Mouse (Mus musculus): ENCODE measurements at regions not wholly inside any gene's neighbourhood (a gene's known extent, or its start where the extent isn't known, plus 50 kb on each side); places are given as distances from the start of the nearest gene placed in this dataset.

DNA sequence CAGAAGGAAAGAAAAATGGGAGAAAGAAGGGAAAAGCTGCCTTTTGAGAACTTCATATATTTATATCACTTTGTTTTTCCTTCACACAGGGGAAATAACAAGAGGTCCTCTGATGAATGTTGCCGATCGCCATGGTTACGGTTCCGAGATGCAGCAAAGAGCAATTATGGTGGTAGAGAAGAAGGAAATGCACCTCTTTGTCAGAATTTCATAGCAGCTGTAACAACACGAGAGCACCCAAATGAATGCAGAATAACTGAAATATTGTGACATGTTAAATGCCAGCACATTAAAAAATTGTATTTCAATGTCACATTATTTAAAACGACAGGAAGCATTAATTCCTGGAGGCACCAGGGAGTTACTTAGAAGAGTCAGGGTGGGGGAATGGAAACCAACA, 279.4 kb downstream of the Mctp2 start:
- intact Hi-C loops (cut with DNase I; ENCODE audit: low total_unique reads): no loop called here
- DNase-seq: no peak

DNA sequence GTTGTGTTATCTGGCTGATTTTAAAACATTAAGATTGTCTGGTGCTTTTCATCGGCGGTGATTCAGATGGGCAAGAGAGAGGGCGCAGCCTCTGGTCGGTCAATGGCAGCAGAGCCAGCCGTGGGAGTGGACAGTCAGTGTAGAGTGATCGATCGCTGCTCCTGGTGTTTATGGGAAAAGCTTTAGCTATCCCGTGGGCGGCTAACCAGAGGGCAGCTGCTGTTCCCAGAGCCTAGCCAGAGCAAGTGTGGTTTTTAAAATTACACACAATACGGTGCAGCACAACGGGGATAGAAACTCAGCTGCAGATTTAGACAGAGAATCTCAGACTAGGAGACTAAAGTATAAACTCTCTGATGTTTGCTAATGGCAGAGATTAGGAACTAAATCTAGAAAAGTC, 297.3 kb downstream of the Mctp2 start:
- intact Hi-C loops (cut with DNase I; ENCODE audit: low total_unique reads): no loop called here
- DNase-seq: no peak

DNA sequence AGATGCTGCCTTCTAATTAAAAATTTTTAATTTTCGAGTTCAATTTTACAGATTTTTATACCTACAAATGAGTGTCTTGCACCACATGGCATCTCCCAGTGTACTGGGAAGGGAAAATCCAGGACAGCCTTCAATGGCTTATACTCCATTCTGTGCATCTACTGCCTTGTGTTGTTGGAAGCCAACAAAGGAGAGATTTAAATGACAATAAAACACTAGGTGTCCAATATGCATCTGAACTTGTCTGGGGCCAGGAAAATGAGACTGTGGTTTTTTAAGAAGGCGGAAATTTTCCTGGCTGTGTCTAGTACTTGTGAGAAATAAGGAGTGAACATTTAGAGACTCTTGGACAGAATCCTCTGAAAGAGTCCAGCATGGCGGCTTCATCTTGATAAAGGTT, 302.1 kb downstream of the Mctp2 start:
- intact Hi-C loops (cut with DNase I; ENCODE audit: low total_unique reads): no loop called here
- no peak for DNase-seq

DNA sequence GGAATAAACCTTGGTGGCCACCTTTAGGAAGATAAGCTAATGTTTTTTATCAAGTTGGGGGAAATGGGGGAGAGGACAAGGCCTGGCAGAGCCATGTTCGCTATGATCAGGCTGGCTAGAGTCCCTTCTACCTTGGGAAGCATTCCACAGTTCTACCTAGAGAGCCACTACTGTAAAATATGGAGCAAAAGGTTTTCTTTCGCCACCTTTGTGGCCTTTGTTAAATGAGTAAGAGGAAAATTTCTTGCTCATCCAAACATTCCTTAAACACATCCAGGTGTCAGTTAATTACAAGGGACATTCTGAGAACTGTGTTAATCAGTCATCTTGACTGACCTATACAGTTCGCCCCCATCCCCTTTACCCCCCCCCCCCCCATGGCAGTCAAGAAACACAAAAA, 313.9 kb downstream of the Mctp2 start:
- DNase-seq: no peak
- intact Hi-C loops (cut with DNase I; ENCODE audit: low total_unique reads): no loop called here

DNA sequence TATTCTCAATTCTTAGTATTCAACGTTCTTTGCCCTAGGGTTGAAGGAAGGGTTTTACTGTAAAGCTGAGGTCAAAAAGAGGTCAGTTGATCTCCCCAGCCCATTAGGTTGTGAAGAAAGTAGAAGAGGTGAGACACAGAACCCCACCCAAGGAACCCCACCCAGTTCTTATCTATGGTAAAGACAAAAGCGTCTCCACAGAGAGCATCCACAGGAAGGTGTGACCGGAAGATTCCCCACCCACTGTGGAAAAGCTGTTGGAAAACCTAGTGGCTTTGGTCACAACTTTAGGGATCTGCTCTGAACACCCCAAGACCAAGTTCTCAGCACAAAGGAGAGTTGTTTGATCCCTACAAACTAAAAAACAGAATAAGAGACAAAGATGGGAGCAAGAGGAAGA, 314.6 kb downstream of the Mctp2 start:
- no peak for DNase-seq
- intact Hi-C loops (cut with DNase I; ENCODE audit: low total_unique reads): no loop called here

DNA sequence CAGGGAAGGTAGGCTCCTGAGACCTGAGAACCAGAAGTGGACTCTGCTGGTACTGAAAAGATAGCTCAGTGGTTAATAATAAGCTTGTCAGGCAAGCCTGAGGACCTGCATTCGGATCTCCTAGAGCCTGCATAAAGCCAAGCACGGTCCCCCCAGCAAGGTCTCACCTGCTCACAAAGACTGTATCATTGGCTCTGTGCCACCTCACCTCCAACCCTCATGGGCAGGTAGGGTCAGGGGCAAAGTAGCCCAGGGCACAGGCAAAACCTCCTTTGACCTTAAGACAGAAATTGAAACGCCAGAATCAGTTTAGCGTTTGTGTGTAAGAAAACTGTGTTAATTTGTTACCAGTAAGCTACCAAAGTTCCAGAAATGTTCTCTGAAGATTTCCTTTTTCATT, 315.2 kb downstream of the Mctp2 start:
- no peak for DNase-seq
- intact Hi-C loops (cut with DNase I; ENCODE audit: low total_unique reads): no loop called here

DNA sequence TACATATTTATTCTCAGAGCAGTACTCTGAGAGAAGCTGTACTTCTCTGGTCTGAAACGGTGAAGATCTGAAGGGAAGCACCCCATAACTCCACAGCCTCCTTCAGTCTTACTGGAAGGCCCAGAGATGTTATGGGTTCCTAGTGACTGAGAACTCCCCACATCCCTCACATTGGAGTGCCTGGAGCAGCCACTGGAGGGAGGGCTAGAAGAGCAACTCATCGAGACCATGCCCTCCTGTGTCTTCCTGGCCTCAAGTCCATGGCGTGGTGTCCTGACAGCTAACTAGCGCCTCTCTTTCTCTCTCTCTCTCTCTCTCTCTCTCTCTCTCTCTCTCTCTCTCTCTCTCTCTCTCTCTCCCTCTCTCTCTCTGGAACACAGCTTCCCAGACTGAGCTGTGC, 340.4 kb downstream of the Mctp2 start:
- DNase-seq: no peak
- intact Hi-C loops (cut with DNase I; ENCODE audit: low total_unique reads): no loop called here

DNA sequence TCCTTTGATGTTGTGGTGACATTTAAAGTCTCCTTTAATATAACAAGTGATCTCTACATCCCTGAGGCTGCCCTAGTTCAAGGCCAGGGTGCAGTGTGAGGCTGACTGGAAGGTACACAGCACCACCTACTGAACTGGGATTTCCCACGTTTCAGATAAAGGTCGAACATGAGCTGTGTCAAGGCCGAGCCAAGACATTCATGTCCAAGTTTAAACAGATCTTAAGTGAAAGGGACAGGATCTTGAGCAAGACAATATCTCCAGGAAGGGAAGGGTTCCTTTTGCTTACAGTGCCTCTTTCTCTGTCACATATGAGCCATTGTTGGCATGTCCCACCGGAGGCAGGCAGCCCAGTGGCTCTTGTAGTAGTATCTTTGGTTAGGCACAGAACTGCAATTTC, 343.0 kb downstream of the Mctp2 start:
- intact Hi-C loops (cut with DNase I; ENCODE audit: low total_unique reads): no loop called here
- DNase-seq: no peak

DNA sequence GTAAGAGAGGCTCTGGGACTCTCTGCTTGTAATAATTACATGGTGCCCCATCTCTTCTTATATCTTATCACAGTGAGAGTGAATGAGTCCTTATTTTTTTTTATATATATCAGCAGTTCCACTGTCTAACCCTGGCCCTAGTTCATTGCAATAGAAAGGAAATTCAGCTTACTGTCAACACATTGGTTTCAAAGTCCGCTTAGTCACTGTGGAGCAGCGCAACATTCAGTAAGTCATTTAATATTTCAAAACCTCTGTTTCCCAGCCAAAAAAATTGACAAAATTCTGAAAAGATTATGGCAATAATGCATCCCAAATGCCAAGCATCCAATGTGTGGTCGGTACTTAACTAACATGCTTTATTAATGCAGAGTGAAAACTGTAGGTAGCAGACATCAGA, 343.6 kb downstream of the Mctp2 start:
- intact Hi-C loops (cut with DNase I; ENCODE audit: low total_unique reads): no loop called here
- DNase-seq: no peak

DNA sequence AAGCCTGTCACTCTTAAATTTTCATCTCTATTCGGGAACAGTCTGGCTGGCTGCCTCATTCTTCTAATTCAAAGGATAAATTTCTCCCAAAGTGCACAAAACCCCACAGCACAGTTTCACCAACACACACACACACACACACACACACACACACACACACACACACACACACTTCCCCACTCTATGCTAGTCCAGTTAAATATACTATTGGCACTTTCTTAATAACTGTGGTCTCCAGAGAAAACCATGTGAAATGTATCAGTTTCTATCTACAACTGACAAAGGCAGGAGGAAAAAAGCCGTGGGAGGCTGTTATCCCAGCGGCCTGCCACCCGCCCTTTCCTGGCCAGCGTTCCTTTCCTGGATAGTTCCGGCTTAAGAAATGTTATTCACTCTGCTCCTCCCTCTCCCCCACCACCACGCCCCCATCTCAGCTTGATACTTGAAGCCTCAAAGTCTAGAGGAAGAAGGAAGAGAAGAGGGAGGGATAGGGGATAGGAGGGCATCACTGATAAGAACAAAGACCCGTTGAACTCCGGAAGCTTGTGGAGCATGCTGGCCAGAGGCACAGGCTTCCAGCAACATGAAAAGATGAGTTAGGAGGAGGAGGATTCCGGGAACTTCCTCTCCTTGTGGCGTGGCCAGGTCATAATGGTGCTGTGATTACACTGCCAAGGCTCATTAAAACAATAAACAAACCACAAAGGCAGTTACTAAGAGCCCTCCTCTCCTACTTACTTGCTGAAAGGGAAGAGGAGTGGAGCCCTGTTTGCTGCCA, 345.8 kb downstream of the Mctp2 start:
- DNase-seq: peak; percentile 50
- intact Hi-C loops (cut with DNase I; ENCODE audit: low total_unique reads): no loop called here

DNA sequence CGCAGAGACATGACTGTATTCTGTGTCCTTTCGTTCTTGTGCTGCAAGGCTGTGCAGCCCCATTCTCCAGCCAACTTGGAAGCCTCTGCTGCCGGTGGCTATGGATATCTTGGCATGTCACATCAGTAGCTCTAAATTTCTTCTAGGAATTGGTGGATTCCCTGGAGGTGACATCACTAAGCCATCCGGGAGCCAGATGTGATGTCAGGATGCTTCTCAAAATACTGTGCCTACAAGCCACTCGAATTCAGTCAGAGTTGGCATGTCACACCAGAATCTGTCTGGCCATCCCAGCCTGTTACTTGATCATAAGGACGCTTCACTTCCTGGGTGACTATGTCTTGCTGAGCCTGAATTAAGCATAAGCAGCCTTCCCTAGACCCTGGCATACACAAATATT, 359.9 kb downstream of the Mctp2 start:
- DNase-seq: peak; percentile 40
- intact Hi-C loops (cut with DNase I; ENCODE audit: low total_unique reads): no loop called here

DNA sequence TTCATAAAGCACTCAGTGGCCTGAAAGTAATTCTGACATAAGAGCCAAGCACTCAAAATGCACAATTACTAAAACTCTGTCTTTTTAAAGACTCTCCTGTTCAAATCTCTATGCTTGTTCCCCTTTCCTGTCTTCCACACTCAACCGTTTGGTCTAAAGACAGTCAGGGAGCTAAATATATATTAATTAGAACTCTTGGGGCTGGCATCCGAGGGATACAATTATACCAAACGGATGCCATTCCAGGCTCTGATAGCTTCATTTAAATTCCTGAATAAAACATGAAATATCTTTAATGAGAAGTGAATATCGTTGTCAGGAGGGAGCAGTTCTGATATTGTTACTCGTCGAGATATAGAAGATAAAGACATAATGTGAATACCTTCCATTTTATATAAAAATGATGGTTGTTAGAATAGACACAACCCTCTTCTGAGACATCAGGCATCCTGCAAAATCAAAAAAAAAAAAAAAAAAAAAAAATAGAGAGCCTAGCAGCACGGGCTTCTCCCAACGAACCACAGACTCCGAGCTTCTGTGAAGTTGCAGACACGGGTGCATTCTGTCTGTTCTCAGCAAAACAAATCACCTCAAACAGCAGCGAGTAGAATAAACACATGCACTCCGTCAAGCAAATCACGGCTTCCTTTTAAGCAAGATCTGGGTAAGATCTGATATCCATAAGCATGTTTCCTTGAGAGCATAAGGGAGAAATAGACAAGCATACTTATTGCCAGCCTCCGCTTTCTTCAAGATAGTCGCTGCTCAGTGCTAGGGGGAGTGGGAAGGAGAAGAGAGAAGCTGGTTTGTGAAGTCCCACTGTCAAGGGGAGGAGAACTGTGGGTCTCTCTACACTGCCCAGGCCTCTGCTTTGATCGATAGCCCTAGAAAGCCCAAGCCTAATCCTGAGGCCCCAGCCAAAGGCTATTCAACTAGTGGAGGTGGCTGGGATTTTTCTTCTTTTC, 363.0 kb downstream of the Mctp2 start:
- DNase-seq: no peak
- intact Hi-C loops (cut with DNase I; ENCODE audit: low total_unique reads): no loop called here

DNA sequence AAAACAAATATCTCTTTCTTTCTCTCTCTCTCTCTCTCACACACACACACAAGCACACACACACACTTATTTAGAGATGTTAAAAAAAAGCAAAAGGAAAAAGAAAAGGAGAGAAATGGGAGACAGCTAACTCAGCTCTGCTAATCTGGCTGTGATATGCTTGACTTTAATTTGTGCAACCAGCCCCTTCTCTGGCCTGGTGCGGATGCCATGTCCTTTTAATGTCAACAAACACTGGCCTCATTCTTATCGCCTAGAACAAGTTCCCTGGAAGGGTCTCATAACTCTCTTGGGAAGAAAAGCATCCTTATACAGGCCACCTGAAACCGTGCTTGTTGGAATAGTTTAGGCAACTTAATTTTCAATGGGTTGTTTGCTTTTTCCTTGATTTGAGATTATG, 368.7 kb downstream of the Mctp2 start:
- intact Hi-C loops (cut with DNase I; ENCODE audit: low total_unique reads): no loop called here

DNA sequence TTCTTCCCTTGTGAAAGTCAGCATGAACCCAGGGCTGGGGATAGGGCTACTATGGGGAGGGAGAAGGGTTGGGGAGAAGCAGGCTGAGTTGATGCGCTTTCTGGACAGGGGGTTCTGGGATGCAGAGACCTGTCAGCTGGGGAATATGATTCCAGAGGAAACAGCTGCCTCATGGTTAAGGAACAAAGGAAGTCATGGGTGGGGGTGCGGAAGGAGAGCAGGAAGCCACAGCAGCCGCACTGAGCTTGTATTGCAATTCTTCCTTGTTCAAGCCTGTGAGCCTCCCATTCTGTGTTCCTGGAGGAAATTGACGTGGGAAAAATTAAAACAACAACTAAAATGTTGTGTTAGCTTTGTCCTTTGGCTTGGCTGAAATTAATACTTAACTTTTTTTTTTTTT, 369.7 kb downstream of the Mctp2 start:
- intact Hi-C loops (cut with DNase I; ENCODE audit: low total_unique reads): no loop called here
- peak; percentile 15 for DNase-seq

More for the DNA sequence above, 368.7 kb downstream of the Mctp2 start:
- no peak for DNase-seq

Data from gastrocnemius, postnatal 14 days (tissue).